Mouse (Mus musculus) ES-E14 (cell line): ENCODE results near the gene Kdm7a. TPM values are rescaled to one million over a fixed set of nuclear protein-coding genes. Genes with fewer than 3 reads are reported as not detected.

Source experiments
- DNase-seq: peaks from one replicate; pipeline ENCODE4 v3.0.0-alpha.2; 2013; ENCODE audit warnings: low read depth, low spot score
- H3K27ac ChIP-seq: 2 replicates; pipeline ENCODE4 v1.5.1; 2012; ENCODE audit warnings: low read depth, mild to moderate bottlenecking, low read length, moderate library complexity, mixed read lengths; ENCODE audit not compliant: poor library complexity, insufficient read depth, severe bottlenecking
- H3K36me3 ChIP-seq: 2 replicates; pipeline ENCODE4 v1.6.1; 2012; ENCODE audit warnings: mild to moderate bottlenecking, low read length, moderate library complexity, mixed read lengths; ENCODE audit not compliant: control insufficient read depth, poor library complexity, insufficient read depth, severe bottlenecking
- H3K4me1 ChIP-seq, 2 experiments: fragments of 150-350 bp in 1 of 2; sonication (generic) in 1 of 2; 2 replicates each; pipeline ENCODE4 v1.6.1; 2012; ENCODE audit warnings: low read length in 2 of 2, mild to moderate bottlenecking in 1 of 2, mixed read lengths in 1 of 2; ENCODE audit not compliant: control insufficient read depth in 2 of 2, insufficient read depth in 2 of 2, poor library complexity in 1 of 2
- H3K4me3 ChIP-seq, 2 experiments: fragments of 150-350 bp in 1 of 2; sonication (generic) in 1 of 2; 2 replicates each; pipeline ENCODE4 v1.5.1; 2012; ENCODE audit warnings: low read length in 2 of 2, low read depth in 1 of 2, mild to moderate bottlenecking in 1 of 2, mixed read lengths in 1 of 2; ENCODE audit not compliant: insufficient read depth in 1 of 2, poor library complexity in 1 of 2, severe bottlenecking in 1 of 2
- H3K9ac ChIP-seq: 2 replicates; pipeline ENCODE4 v1.6.1; 2012; ENCODE audit warnings: low read depth, mild to moderate bottlenecking, low read length, mixed read lengths; ENCODE audit not compliant: poor library complexity, insufficient read depth, severe bottlenecking
- H3K9me3 ChIP-seq: fragments of 150-350 bp; sonication (generic); 2 replicates; pipeline ENCODE4 v1.6.1; 2012; ENCODE audit warnings: low read depth, mild to moderate bottlenecking, low read length; ENCODE audit not compliant: control insufficient read depth, insufficient read depth
- CHD2 ChIP-seq: IDR thresholded peaks from 2 replicates; pipeline ENCODE4 v1.6.1; 2014; ENCODE audit warnings: mild to moderate bottlenecking, low read depth, low read length, inconsistent platforms
- HCFC1 ChIP-seq: IDR thresholded peaks from 2 replicates; pipeline ENCODE4 v1.6.1; 2012; ENCODE audit warnings: low read length, inconsistent platforms, borderline replicate concordance; ENCODE audit not compliant: insufficient read depth
- MAFK ChIP-seq: IDR thresholded peaks from 2 replicates; pipeline ENCODE4 v1.6.1; 2014; ENCODE audit warnings: mild to moderate bottlenecking, low read depth, low read length, inconsistent platforms; ENCODE audit not compliant: insufficient read depth
- ZC3H11A ChIP-seq: IDR thresholded peaks from 2 replicates; pipeline ENCODE4 v1.6.1; 2012; ENCODE audit warnings: low read depth, mild to moderate bottlenecking, inconsistent platforms, low read length, borderline replicate concordance
- ZNF384 ChIP-seq: IDR thresholded peaks from 2 replicates; pipeline ENCODE4 v1.6.1; 2012; ENCODE audit warnings: low read depth, low read length, inconsistent platforms
- in situ Hi-C, 2 experiments: fragments of 600-800 bp; cut with MboI; formaldehyde crosslinking; loops; one replicate each; pipeline ENCODE4 v1.15.1; 2025; ENCODE audit warnings: low sequenced_read_pairs in 2 of 2, inconsistent platforms in 1 of 2; ENCODE audit not compliant: unreplicated experiment in 2 of 2
- total RNA-seq: library from RNA; depleted of rRNA; stranded (reverse); fragments of 300-350 nt; gene quantifications from 2 replicates; pipeline ENCODE4 v1.2.3, GENCODE M21; 2012; rRNA removed

Kdm7a gene
- 7.4 and 11.9 TPM in 2 replicates for total RNA-seq

DNA sequence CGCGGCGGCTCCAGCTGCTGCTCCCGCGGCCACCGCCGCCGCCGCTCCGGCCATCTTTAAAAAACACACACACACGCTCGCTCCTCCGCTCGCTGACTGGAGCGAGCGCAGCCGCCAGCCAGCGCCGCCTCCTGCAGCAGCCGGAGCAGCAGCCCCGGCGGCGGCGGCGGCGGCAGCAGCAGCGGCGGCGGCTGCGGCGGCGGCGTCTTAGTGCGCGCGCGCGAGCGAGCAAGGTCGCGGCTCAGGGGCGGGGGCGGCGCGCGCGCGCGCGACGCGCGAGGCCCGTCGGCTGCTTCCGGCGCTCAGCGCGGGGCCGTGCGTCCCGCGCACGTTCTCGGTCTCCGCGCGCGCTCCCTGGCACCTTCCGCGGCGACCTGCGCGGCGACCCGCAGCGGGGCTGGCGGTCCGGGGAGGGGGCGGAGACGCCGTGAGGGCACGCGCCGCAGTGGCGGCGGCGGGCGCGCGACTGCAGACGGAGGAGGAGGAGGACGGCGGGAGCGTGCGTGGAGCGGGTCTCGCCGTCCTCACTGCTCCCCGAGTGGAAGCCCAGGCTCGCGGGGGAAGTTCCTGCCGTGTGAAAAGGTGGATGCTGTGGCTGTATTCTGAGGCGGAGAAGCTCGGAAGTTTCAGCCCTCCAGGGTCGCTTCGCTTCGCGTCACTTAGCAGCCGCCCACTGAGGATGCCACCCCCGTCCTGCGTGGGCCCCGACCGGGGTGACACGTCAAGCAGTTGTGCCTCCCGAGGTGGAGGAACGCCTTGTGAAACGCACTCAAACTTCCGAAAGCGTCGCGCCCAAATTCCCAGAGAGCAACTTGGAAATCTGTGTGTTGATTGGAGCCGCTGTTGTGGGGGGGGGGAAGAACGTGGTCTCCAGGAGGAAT is at the start of gene Kdm7a:
Gene Kdm7a (minus strand): TSS at position 209 of the 881 bp plus-strand sequence.
- Histone ChIP-seq H3K9me3 (no peaks in the 10 kb centered on the region), H3K27ac (peak within 1 kb of the TSS; percentile 71), H3K4me3 (peak within 1 kb of the TSS; percentile 91 to 98), H3K36me3 (no peaks in the 10 kb centered on the region), H3K9ac (peak within 1 kb of the TSS; percentile 92), H3K4me1 (no peaks in the 10 kb centered on the region)
- no peak for TF ChIP-seq MAFK
- no peak for TF ChIP-seq ZC3H11A
- no peak for TF ChIP-seq ZNF384
- no peak for TF ChIP-seq CHD2
- no peak; the same call in 1 of the 2 replicates for TF ChIP-seq HCFC1
- peak; percentile 59 for DNase-seq
- in situ Hi-C loops = no loop called here

DNA sequence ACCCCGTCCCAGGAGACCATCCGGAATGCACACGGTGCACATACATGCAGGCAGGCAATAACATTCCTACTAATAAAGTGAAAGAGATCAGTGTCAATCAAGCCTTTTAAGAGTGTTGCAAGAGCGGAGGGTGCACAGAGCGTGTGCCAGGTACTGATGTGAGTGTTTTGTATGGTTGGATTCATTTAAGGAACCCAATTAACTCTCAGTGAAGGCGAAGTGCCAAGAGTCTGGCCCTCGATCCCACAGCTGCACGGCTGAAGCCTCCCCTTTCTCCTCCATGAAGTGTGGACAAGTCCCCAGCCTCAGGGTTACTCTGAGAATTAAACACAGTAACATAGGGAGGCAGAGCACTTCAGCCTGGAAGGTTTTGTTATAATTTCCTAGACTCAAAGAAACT is 48.7 kb upstream of the Kdm7a start:
- Histone ChIP-seq H3K4me3 (no peak overlapping the region), H3K36me3 (no peaks in the 10 kb centered on the region), H3K27ac (no peak overlapping the region), H3K9ac (no peak overlapping the region), H3K4me1 (peaks cover 0 to 5% of the 10 kb centered on the region in 2 experiments; a peak in 1 of 4 replicates), H3K9me3 (no peaks in the 10 kb centered on the region)
- no peak for TF ChIP-seq CHD2
- TF ChIP-seq MAFK = no peak
- no peak for TF ChIP-seq ZNF384
- TF ChIP-seq ZC3H11A = no peak
- TF ChIP-seq HCFC1 = no peak
- in situ Hi-C loops = no loop called here
- no peak for DNase-seq

GRCm38 (mm10) chr6:39250055-39250454 is 43.5 kb upstream of the Kdm7a start:
- in situ Hi-C loops = no loop called here
- no peak overlapping the region for H3K9ac ChIP-seq
- H3K4me3 ChIP-seq = no peak overlapping the region
- H3K27ac ChIP-seq = no peak overlapping the region
- DNase-seq = no peak
- H3K36me3 ChIP-seq = no peaks in the 10 kb centered on the region
- no peak for TF ChIP-seq ZC3H11A
- TF ChIP-seq CHD2 = no peak
- no peak for TF ChIP-seq HCFC1
- no peak for TF ChIP-seq ZNF384
- no peak for TF ChIP-seq MAFK
- no peaks in the 10 kb centered on the region for H3K4me1 ChIP-seq
- H3K9me3 ChIP-seq = no peaks in the 10 kb centered on the region

- Histone ChIP-seq H3K9ac (no peak overlapping the region), H3K4me1 (no peaks in the 10 kb centered on the region), H3K4me3 (peak overlapping the region in 1 of 2 experiments; percentile 8; a peak in 1 of 4 replicates), H3K27ac (no peak overlapping the region), H3K9me3 (no peaks in the 10 kb centered on the region), H3K36me3 (no peaks in the 10 kb centered on the region)
- TF ChIP-seq CHD2 = no peak
- no peak for TF ChIP-seq ZNF384
- no peak for TF ChIP-seq MAFK
- no peak for TF ChIP-seq HCFC1
- TF ChIP-seq ZC3H11A = no peak
- DNase-seq = peak; percentile 75
- in situ Hi-C loops = no loop called here
Observed at GRCm38 (mm10) chr6:39249176-39249770, 42.7 kb upstream of the Kdm7a start.
